Mouse (Mus musculus) ES-Bruce4 (cell line): ENCODE results near the gene Fto.

Experiments
- CTCF ChIP-seq: IDR thresholded peaks from one replicate; pipeline ENCODE4 v1.8.1; 2011; ENCODE audit warnings: low read depth, low read length
- EP300 ChIP-seq: IDR thresholded peaks from 2 replicates; pipeline ENCODE4 v1.6.1; 2011; ENCODE audit warnings: low read depth, low read length; ENCODE audit not compliant: insufficient read depth
- POLR2A ChIP-seq: IDR thresholded peaks from one replicate; pipeline ENCODE4 v1.8.1; 2011; ENCODE audit warnings: low read length; ENCODE audit not compliant: insufficient read depth

DNA sequence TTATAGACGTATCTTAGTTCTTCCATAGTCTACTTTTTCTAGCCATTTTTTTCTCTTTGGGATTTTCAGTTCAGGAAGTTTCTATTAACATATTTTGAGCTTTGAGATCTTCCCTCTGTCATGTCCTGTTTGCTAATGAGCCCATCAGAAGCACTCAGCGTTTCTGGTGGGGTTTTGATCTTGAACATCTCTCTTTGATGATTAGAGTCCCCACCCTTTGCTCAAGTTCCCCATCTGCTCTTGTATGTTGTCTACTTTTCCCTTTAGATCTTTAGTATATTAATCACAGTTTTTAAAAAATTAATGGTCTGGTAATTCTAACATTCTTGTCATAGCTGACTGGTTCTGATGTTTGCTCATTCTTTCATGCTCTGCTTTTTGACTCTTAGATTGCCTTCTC, 150.4 kb downstream of the Fto start:
- TF ChIP-seq EP300 (no peak), POLR2A (no peak), CTCF (no peak)
